Mouse (Mus musculus): Measurements from ENCODE around the gene Keap1.

DNA sequence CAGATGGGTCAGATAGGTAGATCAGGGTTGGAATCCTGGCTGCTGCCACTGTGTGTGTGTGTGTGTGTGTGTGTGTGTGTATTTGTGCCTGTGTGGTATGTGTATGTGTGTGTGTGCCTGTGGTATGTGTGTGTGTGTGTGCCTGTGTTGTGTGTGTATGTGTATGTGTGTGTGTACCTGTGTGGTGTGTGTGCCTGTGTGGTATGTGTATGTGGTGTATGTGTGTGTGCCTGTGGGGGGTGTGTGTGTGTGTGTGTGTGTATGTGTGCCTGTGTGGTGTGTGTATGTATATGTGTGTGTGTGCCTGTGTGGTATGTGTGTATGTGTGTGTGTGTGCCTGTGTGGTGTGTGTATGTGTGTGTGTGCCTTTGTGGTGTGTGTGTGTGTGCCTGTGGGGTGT, 15.5 kb upstream of the Keap1 start:
- TF ChIP-seq CTCF (IDR thresholded peaks at IDR 0.05; ENCODE audit: low read depth): no peak
- TF ChIP-seq EP300 (IDR thresholded peaks at IDR 0.05; ENCODE audit: low read depth): no peak
